Mouse (Mus musculus): ENCODE data around the gene Vipr1. TPM values are rescaled to one million over a fixed set of nuclear protein-coding genes. Genes with fewer than 3 reads are reported as not detected.

Vipr1 gene
- total RNA-seq, 2 experiments from 2014 or later, result 18.7 to 21.2 TPM

GRCm38 (mm10) chr9:121641235-121641915 is 1.1 kb upstream of the Vipr1 start:
- peak overlapping the region; percentile 97 for H3K27ac ChIP-seq
- peak in 1 of 2 experiments; percentile 34 for DNase-seq (ENCODE audit: low spot score in 2 of 2)
- H3K4me3 ChIP-seq, result peak overlapping the region; percentile 73
- TF ChIP-seq CTCF (conservative IDR thresholded peaks at IDR 0.05), result peak; percentile 44

DNA sequence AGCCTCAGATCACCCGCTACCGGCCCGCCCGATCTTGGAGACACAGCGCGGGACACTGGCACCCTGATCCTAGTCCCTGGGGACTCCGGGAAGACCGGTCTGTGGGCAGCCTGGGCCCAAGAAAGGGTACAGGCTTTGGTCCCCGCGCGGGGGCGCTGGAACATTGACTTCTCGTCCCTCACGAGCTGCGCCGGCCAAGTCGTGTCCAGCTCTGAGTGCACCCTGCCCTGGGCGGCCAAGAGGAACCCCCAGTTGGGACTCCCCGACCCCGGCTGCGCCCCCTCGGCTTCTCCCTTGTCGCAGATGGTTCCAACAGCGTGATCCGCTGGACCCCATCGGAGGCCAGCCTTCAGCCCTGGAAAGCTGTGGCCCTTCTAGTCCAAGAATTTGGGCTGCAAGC is 515 bp upstream of the Vipr1 start, which contains the start of gene Lyzl4:
Gene Lyzl4 (minus strand): TSS at position 96 of the 400 bp plus-strand sequence.
- peak; percentile 72 for DNase-seq (ENCODE audit: low spot score in 2 of 2)
- peak within 1 kb of the TSS; percentile 97 for H3K27ac ChIP-seq
- peak; percentile 73 for TF ChIP-seq CTCF (conservative IDR thresholded peaks at IDR 0.05)
- H3K4me3 ChIP-seq, result peak within 1 kb of the TSS; percentile 73

- Histone ChIP-seq H3K4me3 (no peak overlapping the region), H3K27ac (no peak overlapping the region)
- no peak for TF ChIP-seq CTCF (conservative IDR thresholded peaks at IDR 0.05)
- DNase-seq (ENCODE audit: low spot score in 2 of 2), result no peak
These were observed 2.3 kb downstream of the Vipr1 start for GRCm38 (mm10) chr9:121644855-121645254.

- no peak for DNase-seq (ENCODE audit: low spot score in 2 of 2)
- TF ChIP-seq CTCF (conservative IDR thresholded peaks at IDR 0.05), result no peak
These were observed 4.5 kb downstream of the Vipr1 start for GRCm38 (mm10) chr9:121647026-121647425.

GRCm38 (mm10) chr9:121653668-121654067 is 11.2 kb downstream of the Vipr1 start:
- Histone ChIP-seq H3K4me3 (no peak overlapping the region), H3K27ac (no peak overlapping the region)
- TF ChIP-seq CTCF (conservative IDR thresholded peaks at IDR 0.05), result no peak
- no peak for DNase-seq (ENCODE audit: low spot score in 2 of 2)

More at GRCm38 (mm10) chr9:121647026-121647425, 4.5 kb downstream of the Vipr1 start:
- Histone ChIP-seq H3K4me3 (no peak overlapping the region), H3K27ac (no peak overlapping the region)

GRCm38 (mm10) chr9:121656322-121656721 is 13.8 kb downstream of the Vipr1 start:
- H3K4me3 ChIP-seq, result no peak overlapping the region
- no peak overlapping the region for H3K27ac ChIP-seq
- no peak for TF ChIP-seq CTCF (conservative IDR thresholded peaks at IDR 0.05)
- DNase-seq (ENCODE audit: low spot score in 2 of 2), result no peak

GRCm38 (mm10) chr9:121657143-121657542 is 14.6 kb downstream of the Vipr1 start:
- Histone ChIP-seq H3K4me3 (no peak overlapping the region), H3K27ac (no peak overlapping the region)
- no peak for TF ChIP-seq CTCF (conservative IDR thresholded peaks at IDR 0.05)
- DNase-seq (ENCODE audit: low spot score in 2 of 2), result no peak

- Histone ChIP-seq H3K27ac (no peak overlapping the region), H3K4me3 (no peak overlapping the region)
- no peak for TF ChIP-seq CTCF (conservative IDR thresholded peaks at IDR 0.05)
- no peak for DNase-seq (ENCODE audit: low spot score in 2 of 2)
These were observed 15.7 kb downstream of the Vipr1 start for GRCm38 (mm10) chr9:121658248-121658647.

GRCm38 (mm10) chr9:121659791-121660190 is 17.3 kb downstream of the Vipr1 start:
- Histone ChIP-seq H3K4me3 (no peak overlapping the region), H3K27ac (no peak overlapping the region)
- no peak for TF ChIP-seq CTCF (conservative IDR thresholded peaks at IDR 0.05)
- DNase-seq (ENCODE audit: low spot score in 2 of 2), result no peak

GRCm38 (mm10) chr9:121663467-121663866 is 21.0 kb downstream of the Vipr1 start:
- H3K27ac ChIP-seq, result no peak overlapping the region
- DNase-seq (ENCODE audit: low spot score in 2 of 2), result no peak
- no peak overlapping the region for H3K4me3 ChIP-seq
- TF ChIP-seq CTCF (conservative IDR thresholded peaks at IDR 0.05), result no peak

DNA sequence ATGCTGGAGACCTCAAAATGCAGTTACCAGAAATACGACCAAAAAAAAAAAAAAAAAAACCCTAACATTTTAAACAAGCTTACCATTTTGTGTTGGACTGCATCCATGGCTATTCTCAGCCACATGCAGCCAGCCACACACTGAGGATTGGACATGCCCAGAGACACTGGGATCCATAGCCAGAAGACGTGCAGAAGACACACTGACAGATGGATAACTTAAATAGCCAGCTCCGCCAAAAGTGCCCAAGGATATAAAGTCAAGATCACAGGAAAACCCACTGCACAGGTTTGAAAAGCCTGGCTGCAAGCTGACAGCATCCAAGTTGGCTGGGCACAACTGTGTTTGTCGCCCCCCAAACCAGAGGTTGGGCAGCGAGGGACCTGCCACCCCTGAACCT is 21.6 kb downstream of the Vipr1 start:
- Histone ChIP-seq H3K27ac (no peak overlapping the region), H3K4me3 (no peak overlapping the region)
- TF ChIP-seq CTCF (conservative IDR thresholded peaks at IDR 0.05), result no peak
- DNase-seq (ENCODE audit: low spot score in 2 of 2), result no peak

DNA sequence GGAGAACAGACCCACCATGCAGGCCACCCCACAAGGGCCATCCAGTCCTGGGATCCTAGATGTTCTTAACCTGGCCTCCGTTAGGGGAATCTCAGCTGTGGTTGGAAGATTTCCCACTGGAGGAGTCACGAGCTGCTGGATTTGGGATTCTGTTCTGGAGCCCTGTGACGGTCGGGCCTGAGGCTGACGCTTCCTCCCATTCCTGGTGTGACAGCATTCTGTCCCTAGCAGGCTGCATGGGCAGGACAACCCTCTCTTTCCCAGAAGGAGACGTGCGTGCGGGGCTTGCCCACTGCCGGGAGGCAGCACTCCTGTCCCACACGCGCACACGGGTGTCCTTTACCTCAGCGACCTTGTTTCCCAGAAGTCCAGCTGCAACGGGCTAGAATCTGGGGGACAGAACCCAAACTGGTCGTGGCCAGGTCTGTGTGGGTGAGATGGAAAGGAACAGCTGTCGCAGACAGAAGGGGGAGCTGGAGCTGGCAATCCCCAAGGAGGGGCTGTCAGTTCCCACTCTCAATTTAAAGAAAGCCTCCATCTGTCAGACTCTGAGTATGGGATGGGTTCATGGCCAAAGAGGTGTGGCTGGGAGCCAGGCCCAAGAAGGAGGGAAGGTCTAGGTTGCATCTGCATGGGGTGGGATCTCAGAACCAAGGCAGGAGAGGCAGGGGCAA is 24.6 kb downstream of the Vipr1 start:
- no peak overlapping the region for H3K4me3 ChIP-seq
- DNase-seq (ENCODE audit: low spot score in 2 of 2), result peak; percentile 36 to 50
- peak overlapping the region; percentile 19; the same call in 1 of the 2 replicates for H3K27ac ChIP-seq
- TF ChIP-seq CTCF (conservative IDR thresholded peaks at IDR 0.05), result no peak

GRCm38 (mm10) chr9:121667822-121668221 is 25.3 kb downstream of the Vipr1 start:
- DNase-seq (ENCODE audit: low spot score in 2 of 2), result no peak

More at GRCm38 (mm10) chr9:121667822-121668221, 25.3 kb downstream of the Vipr1 start:
- Histone ChIP-seq H3K27ac (no peak overlapping the region), H3K4me3 (no peak overlapping the region)
- TF ChIP-seq CTCF (conservative IDR thresholded peaks at IDR 0.05), result no peak

Data from layer of hippocampus, adult 2 months (tissue).